Mouse (Mus musculus) adrenal gland, adult 8-10 months (tissue): ENCODE data around the gene Ddc. TPM values are rescaled to one million over a fixed set of nuclear protein-coding genes. Genes with fewer than 3 reads are reported as not detected.

ENCODE experiments used
- DNase-seq: peaks from one replicate; pipeline ENCODE4 v3.0.0; 2022
- total RNA-seq, 4 experiments: library from RNA; stranded (reverse); gene quantifications; 2 replicates each; pipeline ENCODE4 v1.2.4; 2022

Ddc gene
- total RNA-seq, 4 experiments from 2014 or later = 75.6 to 147 (median 95.4) TPM

DNA sequence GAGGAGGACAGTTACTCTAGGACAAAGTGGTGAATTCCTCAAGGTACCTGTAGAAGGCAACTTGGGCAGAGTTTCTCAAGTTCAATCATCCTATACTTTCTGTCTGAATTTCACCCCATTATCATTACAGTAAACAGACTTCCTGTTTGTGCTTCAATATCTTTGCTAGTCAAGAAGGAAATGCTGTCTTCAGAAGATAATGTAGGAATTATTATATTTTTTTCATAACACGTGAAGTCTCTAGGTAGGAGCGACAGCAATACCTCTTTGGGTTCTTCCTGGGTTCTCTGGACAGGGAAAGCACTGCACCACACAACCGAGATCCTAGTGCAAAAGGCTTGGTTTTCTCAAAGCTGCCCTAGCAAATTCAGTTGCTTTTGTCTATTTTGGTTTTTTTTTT lies 21.6 kb downstream of the Ddc start:
- no peak for DNase-seq

DNA sequence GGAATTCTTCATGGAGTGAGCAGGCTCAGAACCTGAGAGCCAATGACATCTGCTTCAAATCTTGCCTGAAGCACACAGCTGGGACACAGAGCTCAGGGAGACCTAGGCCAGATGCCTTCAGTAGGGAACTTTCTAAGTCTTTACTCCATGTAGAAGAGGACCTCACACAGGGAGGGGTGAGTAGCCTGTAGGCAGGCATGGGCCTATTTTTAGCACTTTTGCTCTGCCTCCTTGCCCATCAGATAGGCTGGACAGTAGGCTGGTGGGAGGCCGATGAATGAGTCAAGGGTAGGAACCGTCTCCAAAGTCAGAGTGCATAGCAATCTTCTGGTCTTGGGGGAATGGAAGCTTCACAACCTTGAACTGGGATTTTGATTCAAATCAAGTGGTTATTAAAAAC lies 22.7 kb downstream of the Ddc start:
- DNase-seq = no peak

DNA sequence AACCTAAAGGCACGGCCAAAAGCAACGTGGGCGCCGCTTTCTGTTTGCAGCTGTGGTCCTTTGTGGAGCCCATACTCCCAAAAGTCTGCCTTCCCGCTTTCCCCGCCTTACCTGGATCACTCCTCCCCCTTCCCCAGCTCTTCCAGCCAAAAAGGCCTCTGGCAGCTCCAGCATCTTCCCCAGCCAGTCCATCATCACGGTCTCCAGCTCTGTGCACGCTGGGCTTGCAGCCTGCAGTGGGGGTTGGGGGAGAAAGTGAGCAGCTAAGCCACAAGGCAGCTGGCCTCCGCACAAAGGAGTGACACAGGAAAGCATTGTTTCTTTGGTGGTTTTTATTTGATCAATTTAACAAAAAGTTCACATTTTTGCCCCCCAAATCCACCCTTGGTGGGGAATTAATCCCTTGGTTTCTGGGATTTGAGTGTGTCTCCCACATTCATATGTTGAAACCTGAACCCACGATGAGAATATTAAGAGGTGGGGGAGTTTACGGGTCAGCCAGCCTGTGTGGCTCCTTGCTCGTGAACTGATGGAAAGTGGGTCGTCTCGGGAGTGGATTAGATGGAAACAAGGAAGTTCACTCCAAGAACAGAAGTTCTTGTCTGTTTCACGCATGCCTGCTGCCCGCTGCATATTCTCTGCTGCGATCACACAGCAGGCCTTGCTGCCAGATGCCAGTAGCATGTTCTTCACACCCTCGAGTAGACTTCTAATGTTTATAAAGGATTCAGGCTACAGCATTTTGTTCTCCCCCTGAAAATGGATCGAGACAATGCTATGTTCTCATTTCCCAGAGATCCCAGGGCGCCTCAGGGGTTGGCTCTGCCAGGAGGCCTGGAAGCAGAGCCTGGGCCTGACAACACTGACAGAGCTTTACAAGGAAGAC lies 24.7 kb downstream of the Ddc start:
- no peak for DNase-seq

DNA sequence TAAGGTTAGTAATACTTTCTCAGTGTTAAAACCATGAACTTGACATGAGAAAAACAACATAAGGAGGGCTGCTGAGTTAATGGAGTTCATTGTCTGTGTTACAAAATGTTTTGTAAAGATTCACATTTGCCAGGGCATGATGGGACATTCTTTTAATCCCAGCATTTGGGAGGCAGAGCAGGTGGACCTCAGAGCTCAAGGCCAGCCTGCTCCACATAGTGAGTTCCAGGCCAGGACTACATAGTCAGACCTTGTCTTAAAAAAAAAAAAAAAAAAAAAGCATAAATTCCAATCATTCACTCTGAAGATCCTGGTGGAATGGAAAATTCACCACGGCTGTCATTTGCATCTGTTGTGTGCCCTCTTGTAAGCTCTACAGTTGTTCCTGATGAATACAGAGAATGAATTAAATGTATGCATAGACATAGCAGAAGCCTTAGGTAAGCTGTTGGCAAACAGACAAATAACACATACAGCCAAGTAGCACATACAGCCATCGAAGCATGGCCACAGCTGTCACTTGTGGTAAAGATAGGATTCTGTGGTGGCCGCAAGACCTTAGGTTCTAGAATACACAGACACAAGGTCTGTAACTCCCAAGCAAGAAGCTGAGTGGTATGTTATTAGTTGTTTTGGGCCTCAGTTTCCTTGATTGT lies 25.7 kb downstream of the Ddc start:
- DNase-seq = no peak

DNA sequence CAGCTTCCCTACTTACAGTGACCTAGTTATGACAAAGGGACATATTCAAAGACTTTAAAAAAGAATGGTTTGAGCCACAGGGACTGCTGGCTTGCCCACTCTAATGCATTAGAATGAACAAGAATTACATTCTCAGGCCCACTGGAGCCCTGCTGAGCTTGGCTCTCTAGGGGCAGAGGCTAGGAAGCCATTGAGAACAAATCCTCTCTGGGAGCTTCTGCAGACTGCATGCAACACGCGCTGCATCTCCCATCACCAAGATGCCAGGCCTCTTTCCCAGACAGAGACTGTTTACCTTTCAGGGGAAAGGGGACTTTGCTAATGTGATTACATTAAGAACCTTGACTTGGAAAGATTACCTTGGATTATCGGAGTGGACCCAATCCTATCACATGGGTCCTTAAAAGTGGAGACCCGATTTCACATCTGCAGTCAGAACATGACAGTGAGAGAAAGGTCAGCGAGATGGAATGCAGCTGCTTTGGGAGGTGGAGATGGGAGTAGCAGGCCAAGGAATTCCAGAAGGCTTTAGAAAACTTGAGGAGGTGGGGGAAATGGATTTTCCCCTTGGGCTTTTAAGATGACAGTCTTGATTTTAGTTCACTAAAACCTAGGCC lies 26.6 kb downstream of the Ddc start:
- no peak for DNase-seq

DNA sequence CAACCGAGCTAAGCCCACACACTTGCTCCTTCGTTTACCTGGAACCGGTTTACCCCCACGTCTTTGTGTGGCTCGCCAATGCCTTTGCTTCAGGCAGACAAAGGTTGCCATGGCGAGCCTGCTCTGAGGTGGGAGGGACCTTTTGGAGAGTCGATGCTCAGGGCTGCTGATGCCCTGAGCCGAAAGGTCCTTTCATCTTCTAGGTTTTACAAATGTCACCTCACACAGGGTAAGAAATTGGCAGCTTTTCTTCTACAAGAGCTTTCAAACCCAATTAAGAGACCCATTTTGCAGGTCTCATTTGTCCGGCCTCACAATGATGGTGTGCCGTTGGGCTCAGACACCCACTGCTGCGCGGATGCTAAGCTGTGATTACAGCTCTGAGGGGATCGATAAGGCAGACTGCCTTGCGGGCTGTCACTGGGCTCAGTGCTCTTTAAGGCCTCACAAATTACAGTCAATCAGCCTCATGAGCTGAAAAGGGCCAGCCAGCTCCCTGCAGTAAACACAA lies 29.9 kb downstream of the Ddc start:
- no peak for DNase-seq

DNA sequence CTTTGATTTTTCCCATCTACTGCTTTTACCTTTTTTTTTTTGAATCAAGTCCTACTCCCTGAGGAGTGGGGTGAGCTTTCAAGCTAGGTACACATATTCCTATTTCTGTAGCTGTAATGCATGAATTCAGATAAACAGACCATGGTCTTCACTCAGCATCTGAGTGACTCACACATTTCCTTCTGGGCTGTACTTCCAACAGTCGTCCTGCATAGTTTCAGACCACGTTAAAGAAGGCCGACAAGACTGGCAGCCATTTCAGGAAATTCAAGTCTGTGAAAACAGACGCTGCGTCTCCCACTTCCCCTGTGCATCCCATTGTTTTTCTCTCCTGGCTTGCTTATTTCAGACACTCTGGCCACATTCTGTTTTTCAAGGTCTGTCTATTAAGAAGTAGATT lies 31.2 kb downstream of the Ddc start:
- no peak for DNase-seq

DNA sequence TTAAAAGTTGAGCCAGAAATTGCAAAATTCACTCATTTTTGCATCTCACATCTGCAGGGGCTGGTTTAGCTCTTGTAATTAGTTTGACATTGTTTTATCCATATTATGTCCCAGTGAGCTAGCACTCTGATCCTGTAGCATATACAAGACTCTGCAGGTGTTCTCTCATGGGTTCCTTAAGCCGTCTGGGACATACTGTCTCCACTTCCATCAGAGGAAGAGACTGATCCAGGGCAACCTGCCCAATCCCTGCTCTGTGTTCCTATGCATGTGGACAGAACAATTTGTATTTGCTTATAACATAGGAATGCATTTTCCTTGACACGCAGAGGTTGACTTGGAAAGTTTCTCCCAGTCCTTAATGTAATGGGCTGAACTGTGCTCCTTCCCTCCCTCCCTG lies 32.8 kb downstream of the Ddc start:
- DNase-seq = no peak

DNA sequence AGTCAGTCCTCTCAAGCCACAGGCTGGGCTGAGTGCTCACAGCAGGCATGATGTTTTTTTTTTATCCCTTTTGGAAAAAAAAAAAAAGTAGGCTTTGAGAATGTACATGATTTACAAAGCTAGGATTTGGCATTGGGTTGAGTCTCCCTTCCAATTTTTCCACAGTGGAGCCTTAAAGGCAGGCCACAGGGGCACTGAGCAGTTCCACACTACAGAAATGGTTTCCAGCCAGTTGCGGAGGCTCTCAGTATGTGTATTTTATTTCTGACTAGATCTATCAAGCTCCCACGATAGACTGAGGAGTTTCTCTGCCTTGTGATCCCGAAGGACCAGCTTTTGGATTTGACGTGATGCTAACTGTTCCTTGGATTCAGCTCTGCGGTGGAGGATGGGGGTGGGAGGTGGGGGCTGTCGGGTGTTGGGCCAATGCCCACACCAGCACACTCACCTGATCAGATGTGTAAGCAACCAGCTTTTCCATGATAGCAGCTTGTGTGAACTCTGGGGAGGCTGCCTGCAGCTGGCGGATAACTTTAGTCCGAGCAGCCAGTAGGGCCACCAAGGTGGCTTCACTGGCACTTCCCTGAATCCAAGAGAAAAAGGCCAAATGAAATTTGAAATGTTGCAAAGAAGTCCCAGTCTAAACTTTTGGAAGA lies 33.4 kb downstream of the Ddc start:
- DNase-seq = no peak

DNA sequence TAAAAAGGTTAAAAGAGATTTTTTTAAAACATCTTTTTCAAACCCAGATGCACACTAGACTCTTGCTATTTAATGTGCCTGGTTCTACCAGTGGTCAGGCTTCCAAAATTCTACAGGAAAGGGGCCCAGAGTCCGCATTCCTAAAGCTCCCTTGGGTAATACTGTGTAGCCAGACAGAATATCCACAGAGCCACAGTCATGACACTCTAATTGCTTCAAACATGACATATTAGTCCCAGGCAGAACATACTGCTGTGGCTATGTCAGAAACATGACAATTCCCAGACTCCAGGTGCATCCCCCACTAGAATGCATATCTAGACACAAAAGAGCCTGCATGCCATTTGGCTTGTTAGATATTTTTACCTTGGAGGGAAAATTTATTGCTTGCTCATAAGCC lies 35.4 kb downstream of the Ddc start:
- no peak for DNase-seq

DNA sequence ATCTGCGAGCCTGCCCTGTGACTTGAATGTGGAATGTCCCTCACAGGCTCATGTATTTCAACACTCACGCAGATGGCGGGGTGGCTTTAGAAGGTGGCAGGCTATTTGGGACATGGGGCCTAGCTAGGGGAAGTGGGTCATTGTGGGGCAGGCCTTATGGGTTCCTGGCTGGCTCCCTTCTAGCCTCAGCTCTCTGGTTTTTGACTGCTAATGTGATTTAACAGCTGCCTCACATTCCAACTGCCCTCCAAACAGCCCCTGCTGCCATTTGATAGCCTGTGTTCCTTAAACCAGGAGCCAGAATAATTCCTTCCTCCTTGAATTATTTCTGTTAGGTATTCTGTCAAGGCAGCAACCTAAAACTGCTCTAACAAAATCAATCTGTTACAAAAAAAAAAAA lies 41.0 kb downstream of the Ddc start:
- no peak for DNase-seq

DNA sequence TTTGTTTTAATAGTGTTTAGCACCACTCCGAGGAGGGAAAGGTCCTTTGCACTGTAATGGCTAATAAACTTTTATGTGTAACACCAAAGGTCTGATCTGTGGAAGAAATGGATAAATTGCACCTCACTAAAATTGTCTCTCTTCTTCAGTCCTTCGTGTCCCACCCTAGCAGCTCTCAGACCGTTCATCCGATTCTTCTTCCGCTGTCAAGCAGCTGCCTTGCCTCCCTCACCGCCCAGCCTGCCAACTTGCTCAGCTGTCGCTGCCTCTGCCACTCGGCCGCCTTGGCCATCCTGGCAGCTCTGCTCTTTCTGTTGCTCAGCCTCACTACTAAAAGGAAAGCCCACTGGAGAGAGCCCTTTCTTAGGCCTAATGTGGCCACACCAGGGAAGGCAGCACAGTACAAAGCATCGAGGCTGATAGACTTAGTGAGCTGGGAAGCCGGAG lies 42.2 kb downstream of the Ddc start:
- DNase-seq = no peak

DNA sequence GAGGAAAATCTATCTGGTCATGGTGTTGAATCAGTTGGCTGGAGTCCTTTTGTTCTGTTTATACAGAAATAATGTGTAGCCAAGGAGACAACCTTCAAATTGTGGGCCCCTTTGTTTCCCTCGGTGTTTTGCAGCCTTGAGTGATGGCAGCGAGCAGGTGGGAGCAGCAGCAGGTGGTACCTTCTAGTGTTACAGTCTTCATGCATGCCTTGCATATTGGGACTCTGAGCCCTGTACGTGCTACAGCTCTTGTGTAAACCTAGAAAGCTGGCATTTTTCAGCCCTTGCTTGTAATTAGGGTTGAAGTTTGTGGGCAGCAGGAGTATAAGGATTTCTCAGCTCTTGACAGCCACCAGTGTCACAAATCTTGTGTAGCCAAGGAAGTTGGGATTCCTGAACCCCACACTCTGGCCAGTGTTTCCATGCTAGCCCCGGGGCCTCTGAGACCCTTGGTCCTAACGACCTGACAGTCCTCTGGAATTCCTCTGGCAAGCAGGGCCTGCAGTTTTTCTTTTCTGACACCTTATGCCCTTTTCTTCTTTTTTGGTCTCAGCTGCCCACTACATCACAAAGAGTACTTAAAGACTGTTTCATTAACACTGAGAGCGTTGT lies 42.8 kb downstream of the Ddc start:
- no peak for DNase-seq

DNA sequence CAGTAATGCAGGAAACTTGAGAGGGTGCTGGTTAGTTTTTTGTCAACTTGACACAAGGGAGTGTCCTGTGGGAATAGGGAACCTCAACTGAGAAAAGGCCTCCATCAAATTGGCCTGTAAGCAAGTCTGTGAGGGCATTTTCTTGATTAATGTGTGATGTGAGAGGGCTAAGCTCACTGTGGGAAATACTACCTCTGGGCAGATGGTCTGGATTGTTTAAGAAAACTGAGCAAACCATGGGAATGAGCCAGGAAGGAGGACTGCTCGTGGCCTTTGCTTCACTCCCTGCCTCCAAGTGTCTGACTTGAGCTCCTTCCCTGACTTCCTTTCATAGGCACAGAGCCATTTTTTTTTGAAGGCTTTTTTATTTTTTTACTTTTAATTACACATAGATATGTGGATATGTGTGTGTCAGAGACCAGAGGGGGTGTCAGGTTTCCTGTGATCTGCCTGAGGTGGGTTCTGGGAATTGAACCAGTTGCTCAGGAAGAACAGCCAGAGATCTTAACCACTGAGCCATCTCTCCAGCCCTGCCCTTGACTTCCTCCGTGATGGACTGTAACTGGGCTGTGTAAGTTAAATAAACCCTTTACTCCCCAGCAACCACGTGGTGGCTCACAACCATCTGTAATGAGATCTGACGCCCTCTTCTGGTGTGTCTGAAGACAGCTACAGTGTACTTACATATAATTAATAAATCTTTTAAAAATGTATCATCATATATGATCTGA lies 44.0 kb downstream of the Ddc start:
- no peak for DNase-seq

DNA sequence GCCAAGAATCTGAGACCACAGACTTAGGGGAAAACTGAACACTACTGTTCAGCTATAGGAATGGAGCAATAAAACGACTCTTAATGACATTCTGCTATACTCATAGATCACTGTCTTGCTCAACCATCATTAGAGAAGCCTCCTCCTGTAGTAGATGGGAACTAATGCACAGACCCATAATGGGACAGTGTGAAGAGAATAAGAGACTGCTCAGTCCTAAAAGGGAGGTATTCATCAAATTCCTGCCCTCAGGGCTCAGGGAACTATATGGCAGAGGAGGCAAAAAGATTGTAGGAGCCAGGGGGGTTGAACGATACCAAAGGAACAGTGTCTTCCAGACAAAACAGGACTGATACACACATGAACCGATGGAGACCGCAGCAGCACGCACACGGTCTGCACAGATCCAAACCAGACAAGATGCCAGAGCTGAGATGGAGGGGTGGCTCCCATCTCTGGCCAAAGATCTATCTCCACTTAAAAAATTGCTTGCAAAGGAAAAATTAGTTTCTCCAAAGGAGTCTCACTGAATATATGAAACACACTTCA lies 45.9 kb downstream of the Ddc start:
- DNase-seq = no peak

DNA sequence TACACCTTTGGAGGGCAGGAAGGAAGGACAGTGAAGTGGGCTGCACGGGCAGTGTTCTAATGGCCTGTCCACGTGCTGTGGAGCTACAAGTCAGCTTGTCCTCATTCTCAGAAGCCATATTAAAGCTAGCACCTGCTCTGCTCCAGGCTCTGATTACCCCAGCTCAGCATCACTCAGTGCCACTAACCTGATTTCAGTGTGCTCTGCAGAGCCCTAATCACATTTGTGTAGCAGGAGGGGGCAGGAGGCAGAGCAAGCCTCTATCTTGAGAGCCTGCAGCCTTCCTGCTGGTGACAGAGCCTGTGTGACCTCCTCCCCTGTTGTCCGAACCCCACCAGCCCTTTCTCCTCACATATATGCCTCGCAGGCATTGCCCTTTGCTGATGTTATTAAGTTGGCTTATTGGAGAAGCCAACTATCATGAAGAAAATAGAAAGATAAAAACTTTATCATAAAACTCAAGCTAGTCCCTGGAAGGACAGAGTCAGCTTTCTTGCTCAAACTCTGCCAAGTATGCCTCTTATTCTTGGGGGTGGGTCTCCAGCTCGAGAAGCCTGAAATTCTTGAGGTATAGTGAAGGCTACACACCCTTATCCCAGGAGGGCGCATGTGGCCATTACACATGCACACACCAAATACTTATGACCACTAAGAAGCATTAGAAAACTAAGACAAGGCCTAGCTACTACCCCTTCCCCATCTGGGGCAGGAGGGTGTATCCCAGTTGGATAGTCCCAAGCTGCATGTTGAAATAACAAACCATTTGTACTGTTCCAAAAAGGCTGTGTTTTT lies 47.3 kb downstream of the Ddc start:
- no peak for DNase-seq

DNA sequence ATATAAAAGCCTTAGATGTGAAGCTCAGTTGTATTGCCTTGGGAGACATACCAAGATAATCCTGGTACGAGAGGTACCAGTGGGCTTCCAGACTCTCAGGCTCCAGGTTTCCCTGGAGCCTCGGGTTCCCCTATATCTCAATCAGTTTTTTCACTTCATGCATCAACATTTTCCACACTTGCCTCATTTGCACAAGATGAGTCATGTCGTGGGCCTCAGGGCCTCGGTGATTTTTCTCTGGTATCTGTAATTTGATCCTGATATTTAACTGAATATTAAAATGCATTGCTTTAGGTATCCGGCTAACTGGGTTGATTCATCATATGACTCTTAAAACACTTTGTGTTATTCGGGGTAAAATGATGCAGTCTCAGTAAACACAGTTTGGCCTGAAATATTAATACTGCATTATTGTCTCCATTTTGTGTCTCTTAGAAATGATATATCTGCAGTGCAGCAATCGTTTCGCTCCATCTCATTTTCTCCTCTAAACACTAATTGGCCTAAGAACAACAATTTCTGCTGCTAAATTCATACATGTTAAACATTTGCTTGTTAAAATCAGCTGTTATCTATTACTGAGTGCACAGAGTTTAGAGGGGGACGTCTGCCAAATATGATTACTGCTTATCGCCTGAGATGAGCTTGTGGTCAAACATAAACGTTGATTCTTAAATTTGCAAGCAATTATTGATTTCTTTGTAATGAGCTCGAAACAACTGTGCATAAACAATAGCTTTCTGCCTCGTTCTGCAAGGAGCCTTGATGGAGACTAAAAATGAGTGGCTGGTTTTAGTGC lies 48.2 kb downstream of the Ddc start:
- no peak for DNase-seq

DNA sequence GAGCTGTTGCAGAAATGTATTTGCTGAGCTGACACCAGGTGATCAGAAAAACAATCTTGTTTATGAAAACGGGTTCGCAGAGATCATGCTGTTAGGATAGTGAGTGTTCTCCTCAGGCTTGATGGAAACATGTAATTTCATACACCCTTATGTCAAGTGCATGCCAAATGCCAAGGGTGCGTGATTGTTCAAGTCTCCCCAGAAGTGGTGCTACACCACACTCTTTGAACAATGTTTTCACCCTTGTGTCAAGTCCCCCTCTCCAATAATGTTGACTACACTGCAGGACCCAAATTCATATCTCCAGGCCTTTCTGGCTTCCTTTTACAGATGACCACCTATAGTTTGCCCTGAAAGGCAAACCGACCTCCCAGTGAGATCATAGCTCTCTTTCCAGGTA lies 49.5 kb downstream of the Ddc start:
- no peak for DNase-seq

DNA sequence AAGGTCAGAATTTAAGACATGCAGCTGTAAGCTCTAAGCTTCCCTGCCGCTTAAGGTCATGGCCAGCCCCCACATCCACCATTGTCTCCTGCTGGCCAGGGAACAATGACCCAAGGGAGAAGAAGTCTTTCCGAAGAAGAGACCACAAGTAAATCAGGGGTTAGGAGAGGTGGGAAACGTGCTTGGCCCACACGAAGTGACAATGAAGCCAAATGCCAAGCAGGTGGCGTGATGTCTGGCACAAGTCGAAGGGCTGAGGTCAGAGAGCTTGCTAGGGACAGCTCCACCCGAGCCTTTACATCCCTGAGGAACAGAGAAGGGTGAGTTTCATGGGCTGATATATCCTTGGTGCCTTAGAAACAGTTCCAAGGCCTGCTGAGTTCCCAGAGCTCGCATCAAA lies 52.9 kb downstream of the Ddc start:
- DNase-seq = no peak
